Mouse (Mus musculus): Measurements from ENCODE around the gene Sgo2a. TPM values are rescaled to one million over a fixed set of nuclear protein-coding genes. Genes with fewer than 3 reads are reported as not detected.
A peak's percentile ranks its signal among the peaks of the same experiment; 100 is the strongest.

Gene Sgo2a
- not detected in 2 replicates for polyA plus RNA-seq (2012; ENCODE audit: insufficient read depth, insufficient read length, low replicate concordance, missing spikeins)

GRCm38 (mm10) chr1:57995432-57996132 lies at the start of gene Sgo2a:
Sgo2a (plus strand) TSS chr1:57995971.
- WGBS = 6% methylated on average over 30 of the region's 30 CpGs
- TF ChIP-seq POLR2A (IDR thresholded peaks at IDR 0.05; ENCODE audit: insufficient read depth, low read depth, low read length) (peak; percentile 82), CTCF (IDR thresholded peaks at IDR 0.05; ENCODE audit: insufficient read depth, low read depth, low read length) (no peak)

GRCm38 (mm10) chr1:57947552-57948347 lies 48.0 kb upstream of the Sgo2a start:
- H3K4me3 ChIP-seq (ENCODE audit: insufficient read depth, low read depth, low read length) = no peak overlapping the region
- no peak overlapping the region for H3K27ac ChIP-seq (ENCODE audit: insufficient read depth, low read depth, low read length)
- WGBS = 48% methylated on average over 2 of the region's 2 CpGs
- TF ChIP-seq CTCF (IDR thresholded peaks at IDR 0.05; ENCODE audit: insufficient read depth, low read depth, low read length) (no peak), POLR2A (IDR thresholded peaks at IDR 0.05; ENCODE audit: insufficient read depth, low read depth, low read length) (no peak)
- no peaks in the 10 kb centered on the region for H3K4me1 ChIP-seq (ENCODE audit: control insufficient read depth, insufficient read depth, low read length)

More at GRCm38 (mm10) chr1:57995432-57996132, at the start of gene Sgo2a:
- H3K4me3 ChIP-seq (ENCODE audit: insufficient read depth, low read depth, low read length) = peak within 1 kb of the TSS; percentile 73
- peak within 1 kb of the TSS; percentile 74 for H3K27ac ChIP-seq (ENCODE audit: insufficient read depth, low read depth, low read length)
- peaks cover 7% of the 10 kb centered on the region for H3K4me1 ChIP-seq (ENCODE audit: control insufficient read depth, insufficient read depth, low read length)

- 9% methylated on average over 1 of the region's 1 CpGs for WGBS
- H3K4me3 ChIP-seq (ENCODE audit: insufficient read depth, low read depth, low read length) = no peak overlapping the region
- no peaks in the 10 kb centered on the region for H3K4me1 ChIP-seq (ENCODE audit: control insufficient read depth, insufficient read depth, low read length)
- TF ChIP-seq POLR2A (IDR thresholded peaks at IDR 0.05; ENCODE audit: insufficient read depth, low read depth, low read length) = no peak
- no peak for TF ChIP-seq CTCF (IDR thresholded peaks at IDR 0.05; ENCODE audit: insufficient read depth, low read depth, low read length)
- H3K27ac ChIP-seq (ENCODE audit: insufficient read depth, low read depth, low read length) = no peak overlapping the region
Observed at GRCm38 (mm10) chr1:57949195-57949594, 46.6 kb upstream of the Sgo2a start.

GRCm38 (mm10) chr1:57949716-57950115 lies 46.1 kb upstream of the Sgo2a start:
- no peak overlapping the region for H3K4me3 ChIP-seq (ENCODE audit: insufficient read depth, low read depth, low read length)
- H3K27ac ChIP-seq (ENCODE audit: insufficient read depth, low read depth, low read length) = no peak overlapping the region
- TF ChIP-seq CTCF (IDR thresholded peaks at IDR 0.05; ENCODE audit: insufficient read depth, low read depth, low read length) (no peak), POLR2A (IDR thresholded peaks at IDR 0.05; ENCODE audit: insufficient read depth, low read depth, low read length) (no peak)
- 67% methylated on average over 5 of the region's 5 CpGs for WGBS
- no peaks in the 10 kb centered on the region for H3K4me1 ChIP-seq (ENCODE audit: control insufficient read depth, insufficient read depth, low read length)

- H3K27ac ChIP-seq (ENCODE audit: insufficient read depth, low read depth, low read length) = no peak overlapping the region
- H3K4me3 ChIP-seq (ENCODE audit: insufficient read depth, low read depth, low read length) = no peak overlapping the region
- TF ChIP-seq CTCF (IDR thresholded peaks at IDR 0.05; ENCODE audit: insufficient read depth, low read depth, low read length) (no peak), POLR2A (IDR thresholded peaks at IDR 0.05; ENCODE audit: insufficient read depth, low read depth, low read length) (no peak)
- no peaks in the 10 kb centered on the region for H3K4me1 ChIP-seq (ENCODE audit: control insufficient read depth, insufficient read depth, low read length)
- whole genome bisulfite sequencing = 94% methylated on average over 4 of the region's 4 CpGs
Observed at GRCm38 (mm10) chr1:57952509-57952908, 43.3 kb upstream of the Sgo2a start.

- no peak for TF ChIP-seq CTCF (IDR thresholded peaks at IDR 0.05; ENCODE audit: insufficient read depth, low read depth, low read length)
- TF ChIP-seq POLR2A (IDR thresholded peaks at IDR 0.05; ENCODE audit: insufficient read depth, low read depth, low read length) = no peak
- 85% methylated on average over 16 of the region's 16 CpGs for WGBS
- Histone ChIP-seq H3K4me3 (ENCODE audit: insufficient read depth, low read depth, low read length) (no peak overlapping the region), H3K27ac (ENCODE audit: insufficient read depth, low read depth, low read length) (no peak overlapping the region), H3K4me1 (ENCODE audit: control insufficient read depth, insufficient read depth, low read length) (no peaks in the 10 kb centered on the region)
Observed at GRCm38 (mm10) chr1:57953586-57954375, 42.0 kb upstream of the Sgo2a start.

GRCm38 (mm10) chr1:57954376-57954765 lies 41.4 kb upstream of the Sgo2a start:
- Histone ChIP-seq H3K27ac (ENCODE audit: insufficient read depth, low read depth, low read length) (no peak overlapping the region), H3K4me3 (ENCODE audit: insufficient read depth, low read depth, low read length) (no peak overlapping the region), H3K4me1 (ENCODE audit: control insufficient read depth, insufficient read depth, low read length) (no peaks in the 10 kb centered on the region)
- TF ChIP-seq CTCF (IDR thresholded peaks at IDR 0.05; ENCODE audit: insufficient read depth, low read depth, low read length) (no peak), POLR2A (IDR thresholded peaks at IDR 0.05; ENCODE audit: insufficient read depth, low read depth, low read length) (no peak)
- WGBS = 85% methylated on average over 5 of the region's 5 CpGs

GRCm38 (mm10) chr1:57955774-57956173 lies 40.0 kb upstream of the Sgo2a start:
- H3K4me1 ChIP-seq (ENCODE audit: control insufficient read depth, insufficient read depth, low read length) = no peaks in the 10 kb centered on the region
- no peak for TF ChIP-seq CTCF (IDR thresholded peaks at IDR 0.05; ENCODE audit: insufficient read depth, low read depth, low read length)
- no peak for TF ChIP-seq POLR2A (IDR thresholded peaks at IDR 0.05; ENCODE audit: insufficient read depth, low read depth, low read length)
- H3K27ac ChIP-seq (ENCODE audit: insufficient read depth, low read depth, low read length) = no peak overlapping the region
- no peak overlapping the region for H3K4me3 ChIP-seq (ENCODE audit: insufficient read depth, low read depth, low read length)
- 97% methylated on average over 1 of the region's 1 CpGs for WGBS

Measured in olfactory bulb, adult 2 months (tissue).